Mouse (Mus musculus) stomach, embryonic 16.5 days (tissue): Measurements from ENCODE around the gene Gm7247. TPM values are rescaled to one million over a fixed set of nuclear protein-coding genes. Genes with fewer than 3 reads are reported as not detected.
"Not testable (repeated sequence)": the region's sequence is repeated elsewhere in the genome, so short reads cannot be mapped to it uniquely, and the experiment has no call there.

Experiments
- ATAC-seq: fragments of 200-750 bp; cut with Nextera tagmentation; 2 replicates; pipeline ENCODE4 v1.8.0; 2017; ENCODE audit warnings: moderate number of reproducible peaks, moderate TSS enrichment; ENCODE audit not compliant: insufficient read depth, low FRiP score
- H3K27ac ChIP-seq: fragments of 300-500 bp; sonication (generic); 2 replicates; pipeline ENCODE4 v1.5.1; 2014; ENCODE audit warnings: low read length
- H3K27me3 ChIP-seq: fragments of 300-500 bp; sonication (generic); 2 replicates; pipeline ENCODE4 v1.6.1; 2014; ENCODE audit warnings: low read length, control low read depth, mixed read lengths; ENCODE audit not compliant: control insufficient read depth, insufficient read depth
- H3K36me3 ChIP-seq: fragments of 300-500 bp; sonication (generic); 2 replicates; pipeline ENCODE4 v1.6.1; 2014; ENCODE audit warnings: low read length; ENCODE audit not compliant: control insufficient read depth, insufficient read depth
- H3K4me1 ChIP-seq: fragments of 300-500 bp; sonication (generic); 2 replicates; pipeline ENCODE4 v1.6.1; 2014; ENCODE audit warnings: low read length, control low read depth, mixed read lengths; ENCODE audit not compliant: control insufficient read depth, insufficient read depth
- H3K4me2 ChIP-seq: fragments of 300-500 bp; sonication (generic); 2 replicates; pipeline ENCODE4 v1.6.1; 2014; ENCODE audit warnings: low read depth, low read length, mixed read lengths
- H3K4me3 ChIP-seq: fragments of 300-500 bp; sonication (generic); replicated peaks from 2 replicates; pipeline ENCODE4 v1.5.1; 2014; ENCODE audit warnings: mild to moderate bottlenecking, low read length
- H3K9ac ChIP-seq: fragments of 300-500 bp; sonication (generic); 2 replicates; pipeline ENCODE4 v1.6.1; 2014; ENCODE audit warnings: low read length
- H3K9me3 ChIP-seq: fragments of 300-500 bp; sonication (generic); replicated peaks from 2 replicates; pipeline ENCODE4 v1.6.1; 2016; ENCODE audit warnings: low read length, control low read depth; ENCODE audit not compliant: control insufficient read depth
- WGBS: fragments of 180-500 bp; shearing (Covaris S2); extraction: QIAGEN DNeasy Blood & Tissue Kit; methylation state at CpG from one replicate; pipeline ENCODE4 v1.1.7; 2014; 5-methylcytosine and 5-hydroxymethylcytosine counted together
- polyA plus RNA-seq: library from polyadenylated mRNA; unstranded; fragments of >200 nt; fragmentation: Nextera tagmentation; extraction: Ambion mirVana; gene quantifications from 2 replicates; pipeline ENCODE4 v1.2.1, GENCODE M21; 2015

The Gm7247 gene
- polyA plus RNA-seq, 1 experiment from 2014 or later = not detected

DNA sequence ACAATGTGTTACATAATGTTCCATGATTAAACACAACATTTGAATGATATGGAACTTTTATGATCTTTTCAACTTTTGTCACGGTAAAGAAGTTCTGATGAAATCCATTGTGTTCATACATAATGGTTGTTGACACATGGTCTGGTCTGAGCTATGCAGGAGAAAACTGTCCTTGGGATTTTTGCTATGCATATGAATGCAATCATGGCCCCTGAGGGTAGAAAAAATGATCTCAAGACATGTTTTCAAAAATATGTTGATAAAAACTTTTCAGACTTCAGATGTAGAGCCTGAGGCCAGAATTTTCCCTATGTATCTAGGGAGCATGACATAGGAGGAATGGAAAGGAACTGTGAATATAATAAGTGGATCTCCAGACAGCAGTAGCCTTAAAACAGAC is 49.0 kb downstream of the Gm7247 start, which contains the start of gene Vmn2r88:
TSS of gene Vmn2r88 (plus strand) at position 301 of the 400 bp plus-strand sequence.
- Histone ChIP-seq H3K4me3 (no peak within 1 kb of the TSS), H3K27me3 (no peaks in the 10 kb centered on the region), H3K9me3 (no peaks in the 10 kb centered on the region), H3K4me2 (no peak within 1 kb of the TSS), H3K9ac (no peak within 1 kb of the TSS), H3K4me1 (no peaks in the 10 kb centered on the region), H3K27ac (no peak within 1 kb of the TSS), H3K36me3 (no peaks in the 10 kb centered on the region)
- ATAC-seq = no peak
- 77% methylated on average over 1 of the region's 1 CpGs for WGBS

DNA sequence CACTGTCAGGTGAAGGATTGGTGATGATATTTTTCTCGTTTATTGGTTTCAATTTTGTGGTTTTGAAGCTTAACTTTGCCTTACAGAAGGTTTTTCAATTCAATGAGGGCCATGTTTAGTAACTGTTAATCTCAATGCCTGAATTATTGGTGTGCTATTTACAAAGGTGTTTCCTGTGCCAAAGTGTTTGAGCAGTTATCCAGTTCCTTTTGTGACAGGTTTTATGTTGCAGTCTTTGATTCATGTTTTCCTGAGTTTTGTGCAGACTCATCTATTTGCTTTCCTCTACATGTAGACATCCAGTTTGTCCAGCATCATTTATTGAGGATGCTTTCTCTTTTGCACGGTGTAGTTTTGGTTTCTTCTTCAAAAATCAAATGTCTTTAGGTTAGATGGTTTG is 62.3 kb downstream of the Gm7247 start:
- 40% methylated on average over 2 of the region's 2 CpGs for WGBS
- Histone ChIP-seq H3K9ac (no peak overlapping the region), H3K4me1 (no peaks in the 10 kb centered on the region), H3K27me3 (no peaks in the 10 kb centered on the region), H3K36me3 (no peaks in the 10 kb centered on the region), H3K4me2 (no peak overlapping the region), H3K27ac (no peak overlapping the region), H3K4me3 (no peak overlapping the region), H3K9me3 (no peaks in the 10 kb centered on the region)
- ATAC-seq = no peak

DNA sequence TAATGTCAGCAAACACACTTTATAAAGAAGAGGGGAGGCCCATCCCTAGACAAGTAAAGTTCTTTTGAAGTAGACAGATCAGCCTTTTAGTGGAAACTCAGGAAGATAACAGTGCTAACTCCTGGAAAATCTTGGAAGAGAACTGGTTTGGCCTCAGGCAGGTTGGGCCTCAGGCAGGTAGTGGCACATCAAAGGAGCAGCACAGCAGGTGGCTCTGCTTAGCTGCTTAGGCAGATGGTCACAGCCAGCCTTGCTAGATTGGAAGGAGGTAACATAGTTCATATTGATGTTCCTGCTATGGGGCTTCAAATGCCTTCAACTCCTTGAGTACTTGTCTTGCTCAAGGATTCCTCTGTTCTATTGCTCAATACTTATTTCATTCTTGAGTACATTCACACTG is 68.6 kb downstream of the Gm7247 start:
- not testable (repeated sequence) for H3K27me3 ChIP-seq, H3K4me2 ChIP-seq, H3K9me3 ChIP-seq, H3K27ac ChIP-seq, H3K9ac ChIP-seq, ATAC-seq, H3K36me3 ChIP-seq, H3K4me3 ChIP-seq, H3K4me1 ChIP-seq

DNA sequence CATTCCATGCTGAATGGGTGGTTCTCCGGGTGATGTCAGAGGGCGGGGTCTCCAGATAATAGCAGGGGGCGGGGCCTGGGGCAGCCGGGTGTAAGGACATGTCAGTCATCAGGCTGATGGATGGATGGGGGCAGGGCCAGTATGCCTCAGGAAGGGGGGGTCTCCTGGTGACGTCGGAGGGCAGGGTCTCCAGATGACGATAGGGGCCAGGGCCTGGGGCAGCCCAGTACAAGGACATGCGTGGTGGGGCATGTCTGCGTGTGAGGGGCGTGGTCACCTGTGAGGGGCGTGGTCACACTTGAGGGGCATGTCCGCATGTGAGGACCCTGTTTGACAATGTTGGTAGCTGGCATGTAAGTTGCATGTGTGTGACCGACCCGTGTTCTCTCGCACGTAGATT is 73.0 kb downstream of the Gm7247 start:
- no peaks in the 10 kb centered on the region for H3K4me1 ChIP-seq
- ATAC-seq = no peak
- 95% methylated on average over 16 of the region's 16 CpGs for WGBS

DNA sequence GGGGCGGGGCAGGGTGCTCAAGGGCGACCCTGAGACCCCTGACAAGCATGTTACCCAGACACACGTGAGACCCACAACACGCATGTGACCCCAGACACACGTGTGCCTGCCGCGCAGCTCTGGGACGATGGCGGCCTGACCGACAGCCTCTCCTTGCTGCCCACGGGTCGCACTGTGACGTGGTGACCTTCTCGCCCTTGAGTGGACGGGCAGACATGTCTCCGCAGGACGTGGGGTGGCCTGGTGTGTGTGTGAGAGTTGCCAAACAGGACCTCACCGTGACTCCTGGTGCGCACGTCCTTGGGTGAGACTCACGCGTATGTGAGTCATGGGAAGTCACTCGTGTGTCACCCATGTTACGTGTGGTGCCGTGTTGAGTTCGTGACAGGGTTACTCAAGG is 73.5 kb downstream of the Gm7247 start:
- ATAC-seq = no peak; the same call in 1 of the 2 replicates
- Histone ChIP-seq H3K36me3 (no peaks in the 10 kb centered on the region), H3K9ac (no peak overlapping the region), H3K27ac (no peak overlapping the region), H3K27me3 (no peaks in the 10 kb centered on the region), H3K4me3 (no peak overlapping the region), H3K4me1 (no peaks in the 10 kb centered on the region), H3K9me3 (peaks cover 13% of the 10 kb centered on the region), H3K4me2 (no peak overlapping the region)
- 93% methylated on average over 26 of the region's 26 CpGs for WGBS

More for the DNA sequence above, 73.0 kb downstream of the Gm7247 start:
- Histone ChIP-seq H3K9me3 (peaks cover 13% of the 10 kb centered on the region), H3K27ac (no peak overlapping the region), H3K27me3 (no peaks in the 10 kb centered on the region), H3K4me2 (no peak overlapping the region), H3K36me3 (no peaks in the 10 kb centered on the region), H3K4me3 (no peak overlapping the region), H3K9ac (no peak overlapping the region)

DNA sequence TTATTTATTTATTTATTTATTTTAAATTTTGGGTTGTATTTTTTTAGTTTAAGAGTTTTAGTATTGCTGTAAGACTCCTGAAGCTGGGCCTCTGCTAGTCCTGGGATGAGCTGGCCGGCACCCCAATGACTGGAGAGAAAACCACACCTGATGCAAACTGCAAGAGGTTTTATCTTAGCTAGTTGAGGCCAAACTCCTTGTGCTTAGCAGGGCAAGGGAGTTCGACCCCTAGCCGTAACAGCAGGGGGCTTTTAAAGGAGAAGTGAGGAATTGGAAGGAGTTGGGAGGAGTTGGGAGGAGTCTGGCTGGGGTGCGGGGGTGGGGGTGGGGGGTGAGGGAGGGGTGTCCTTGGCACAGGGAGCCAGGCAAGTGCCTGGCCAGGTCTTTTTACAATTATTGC is 77.4 kb downstream of the Gm7247 start:
- Histone ChIP-seq H3K4me3 (no peak overlapping the region), H3K9me3 (peaks cover 13% of the 10 kb centered on the region), H3K27ac (no peak overlapping the region), H3K9ac (no peak overlapping the region), H3K4me1 (no peaks in the 10 kb centered on the region), H3K4me2 (no peak overlapping the region), H3K27me3 (no peaks in the 10 kb centered on the region), H3K36me3 (no peaks in the 10 kb centered on the region)
- WGBS = 81% methylated on average over 4 of the region's 4 CpGs
- no peak for ATAC-seq

DNA sequence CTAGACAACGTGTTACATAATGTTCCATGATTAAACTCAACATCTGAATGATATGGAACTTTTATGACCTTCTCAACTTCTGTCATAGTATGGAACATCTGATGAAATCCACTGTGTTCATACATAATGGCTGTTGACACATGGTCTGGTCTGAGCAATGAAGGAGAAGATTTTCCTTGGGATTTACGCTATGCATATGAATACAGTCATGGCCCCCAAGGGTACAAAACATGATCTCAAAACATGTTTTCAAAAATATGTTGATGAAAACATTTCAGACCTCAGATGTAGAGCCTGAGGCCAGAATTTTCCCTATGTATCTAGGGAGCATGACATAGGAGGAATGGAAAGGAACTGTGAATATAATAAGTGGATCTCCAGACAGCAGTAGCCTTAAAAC is 90.0 kb downstream of the Gm7247 start, which contains the start of gene Vmn2r89:
TSS of gene Vmn2r89 (plus strand) at position 301 of the 400 bp plus-strand sequence.
- H3K4me1 ChIP-seq, H3K27ac ChIP-seq, H3K4me2 ChIP-seq, H3K4me3 ChIP-seq, H3K36me3 ChIP-seq, H3K9me3 ChIP-seq, H3K9ac ChIP-seq, H3K27me3 ChIP-seq, ATAC-seq: not testable (repeated sequence)
- 81% methylated on average over 2 of the region's 2 CpGs for WGBS

DNA sequence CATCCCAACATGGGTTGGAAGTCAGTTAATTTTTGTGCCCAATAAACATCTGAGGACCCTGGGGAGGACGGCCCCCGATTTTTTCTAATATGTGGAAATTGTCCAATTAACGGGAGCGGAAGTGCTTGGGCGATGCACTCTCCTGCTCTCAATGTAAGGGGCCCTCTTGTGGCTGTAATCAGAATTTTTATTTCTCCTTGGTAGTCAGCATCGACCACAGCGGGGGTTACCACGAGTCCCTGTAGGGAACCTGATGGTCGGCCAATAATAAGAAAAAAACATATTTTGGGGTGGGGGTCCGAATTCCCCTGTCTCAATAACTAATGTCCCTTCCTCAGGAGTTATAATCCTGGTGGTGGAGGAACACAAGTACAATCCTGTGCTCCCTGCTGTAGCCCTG is 118.7 kb downstream of the Gm7247 start:
- not testable (repeated sequence) for H3K27ac ChIP-seq, ATAC-seq, H3K36me3 ChIP-seq, H3K27me3 ChIP-seq, H3K9me3 ChIP-seq, H3K4me3 ChIP-seq, H3K9ac ChIP-seq, H3K4me1 ChIP-seq, H3K4me2 ChIP-seq
- 85% methylated on average over 10 of the region's 10 CpGs for WGBS

DNA sequence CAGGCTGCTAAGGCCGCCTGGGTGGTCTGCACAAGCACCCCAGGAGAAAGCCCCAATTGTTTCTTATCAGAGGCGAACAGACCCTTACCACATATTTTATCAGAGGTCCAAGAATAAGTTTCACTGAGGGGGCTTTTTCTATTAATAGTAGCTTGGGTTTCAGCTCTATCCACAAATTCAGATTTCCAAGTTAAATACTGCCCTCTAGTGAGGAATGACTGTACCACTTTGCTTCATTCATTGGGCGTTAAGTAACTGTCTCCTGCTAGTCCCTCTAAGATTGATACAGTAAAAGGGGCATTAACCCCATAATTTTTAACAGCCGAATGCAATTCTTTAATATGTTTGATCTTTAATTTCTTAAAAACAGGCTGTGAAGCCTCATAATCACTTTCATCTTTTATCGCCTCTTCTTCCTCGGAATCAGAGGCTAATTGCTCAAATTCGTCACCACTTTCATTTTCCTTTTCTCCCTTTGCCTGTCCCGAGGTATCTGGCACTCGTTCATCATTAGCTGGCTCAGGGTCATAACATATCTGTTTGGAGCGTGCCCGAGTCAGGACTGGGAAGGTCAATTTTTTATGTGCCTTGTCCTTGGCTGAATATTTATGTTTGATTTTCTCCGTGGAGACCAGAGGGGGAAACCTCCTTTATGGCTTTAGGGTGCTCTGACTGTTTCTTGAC is 119.9 kb downstream of the Gm7247 start:
- not testable (repeated sequence) for H3K9me3 ChIP-seq, H3K36me3 ChIP-seq, H3K27ac ChIP-seq, H3K4me2 ChIP-seq, ATAC-seq, H3K27me3 ChIP-seq, H3K9ac ChIP-seq, H3K4me1 ChIP-seq, H3K4me3 ChIP-seq
- 74% methylated on average over 12 of the region's 12 CpGs for WGBS
